In genomic region chr8:59448622-59449021, GRCm38 (mm10) we compare ENCODE assay signal across 27 mouse cellular contexts.
DNase-seq lines count a peak whose midpoint lies in the region; ATAC-seq and TF ChIP-seq lines count a peak whose summit lies in the region.
"Had no signal": no experiment of that assay in that cellular context is flagged by ENCODE, and none has a peak within 500 bp of the region (broad histone marks: within the 10 kb centered on the region; RNA-seq: fewer than 3 reads in every experiment).

No protein-coding gene starts in this region.

- no peak for TF ChIP-seq CTCF in layer of hippocampus, adult 2 months (conservative IDR thresholded peaks at IDR 0.05)

- H3K4me3 ChIP-seq in layer of hippocampus, adult 2 months: no peak overlapping the region
- no peak overlapping the region for H3K4me3 ChIP-seq in forebrain, embryonic 15.5 days
- H3K4me3 ChIP-seq: forebrain, embryonic 10.5 days; forebrain, embryonic 13.5 days; gastrocnemius, adult 2 months; heart, embryonic 12.5 days; heart, embryonic 15.5 days had no signal

- peak overlapping the region; percentile 18; the same call in 1 of the 2 replicates for H3K27ac ChIP-seq in layer of hippocampus, adult 2 months
- H3K27ac ChIP-seq in forebrain, embryonic 15.5 days (replicated peaks): no peak overlapping the region
- H3K27ac ChIP-seq: forebrain, embryonic 10.5 days; forebrain, embryonic 13.5 days; gastrocnemius, adult 2 months; heart, embryonic 15.5 days; hindbrain, embryonic 14.5 days; hindbrain, postnatal 0 days had no signal

- H3K27me3 ChIP-seq in forebrain, embryonic 15.5 days: no peaks in the 10 kb centered on the region
- H3K27me3 ChIP-seq: forebrain, embryonic 13.5 days; heart, embryonic 12.5 days; heart, embryonic 15.5 days had no signal

- H3K36me3 ChIP-seq in forebrain, embryonic 15.5 days: no peaks in the 10 kb centered on the region
- H3K36me3 ChIP-seq: forebrain, embryonic 10.5 days; heart, embryonic 12.5 days; heart, embryonic 15.5 days had no signal

- H3K9ac ChIP-seq in forebrain, embryonic 15.5 days (replicated peaks): no peak overlapping the region
- H3K9ac ChIP-seq: forebrain, embryonic 13.5 days; forebrain, postnatal 0 days; heart, embryonic 12.5 days; heart, embryonic 15.5 days; hindbrain, embryonic 14.5 days had no signal

- WGBS in forebrain, embryonic 15.5 days: 80% methylated on average over 4 of the region's 4 CpGs

- no peak overlapping the region for H3K4me2 ChIP-seq in forebrain, embryonic 15.5 days (replicated peaks)
- H3K4me2 ChIP-seq: forebrain, embryonic 13.5 days; heart, embryonic 12.5 days; heart, embryonic 15.5 days; hindbrain, embryonic 14.5 days had no signal

- H3K9me3 ChIP-seq in forebrain, embryonic 15.5 days: no peaks in the 10 kb centered on the region
- H3K9me3 ChIP-seq: forebrain, embryonic 10.5 days; forebrain, embryonic 13.5 days; heart, embryonic 12.5 days; heart, embryonic 15.5 days had no signal

- no peak for ATAC-seq in forebrain, embryonic 15.5 days (replicated peaks)
- ATAC-seq: activated CD4-positive, CD25-positive, alpha-beta regulatory T cell, adult 4 months; forebrain, embryonic 13.5 days; forebrain, postnatal 0 days; hindbrain, postnatal 0 days; inflammation-experienced regulatory T-cells, adult 6 months; intestine, postnatal 0 days had no signal

- H3K4me1 ChIP-seq in forebrain, embryonic 15.5 days: no peaks in the 10 kb centered on the region
- H3K4me1 ChIP-seq: forebrain, embryonic 13.5 days; heart, embryonic 12.5 days; heart, embryonic 15.5 days had no signal

- peak; percentile 5 for DNase-seq in embryo, embryonic 10 days (ENCODE audit: low spot score)
- DNase-seq in embryo, embryonic 11 days: no peak
- no peak for DNase-seq in layer of hippocampus, adult 2 months (ENCODE audit: low spot score in 2 of 2)
- DNase-seq in layer of hippocampus, postnatal 14 days (ENCODE audit: low spot score in 2 of 2): no peak
- DNase-seq in embryo, embryonic 10.5 days (ENCODE audit: low spot score): peak; percentile 5
- DNase-seq: adrenal gland, adult 8-10 months; adrenal gland, postnatal 25 days; cerebellum, adult 11-12 months; cerebellum, adult 8-10 months; cerebellum, postnatal 10 days; cerebellum, postnatal 36 days; forebrain, postnatal 0 days; gastrocnemius, adult 2 months; gastrocnemius, postnatal 14 days; heart, adult 18-20 months; heart, postnatal 10 days; heart, postnatal 36 days had no signal

Comparison
In these comparisons a context has a peak if more than half of its experiments do, and no peak if none do; other contexts are left out.
1. DNase-seq: peak in embryo, embryonic 10 days (single experiment) and embryo, embryonic 10.5 days (single experiment); none in embryo, embryonic 11 days (single experiment), layer of hippocampus, adult 2 months (0 of 2) and layer of hippocampus, postnatal 14 days (0 of 2).